Mouse (Mus musculus): ENCODE measurements around the gene Ccdc54.

GRCm38 (mm10) chr16:50593361-50593760, 2.4 kb upstream of the Ccdc54 start:
- no peak for TF ChIP-seq CTCF (IDR thresholded peaks at IDR 0.05; ENCODE audit: control insufficient read depth, insufficient read depth, insufficient replicate concordance, low read depth, low read length)
- TF ChIP-seq POLR2A (IDR thresholded peaks at IDR 0.05; ENCODE audit: control insufficient read depth, low read depth, low read length) = no peak

Data from testis, adult 2 months (tissue).